ENCODE assay signal across 21 mouse cellular contexts in genomic region chr16:18460826-18461225, GRCm38 (mm10). TPM values are rescaled to one million over a fixed set of nuclear protein-coding genes. Genes with fewer than 3 reads are reported as not detected.
A peak's percentile ranks its signal among the peaks of the same experiment; 100 is the strongest.
DNase-seq lines count a peak whose midpoint lies in the region; ATAC-seq and TF ChIP-seq lines count a peak whose summit lies in the region.
"Had no signal": no experiment of that assay in that cellular context is flagged by ENCODE, and none has a peak within 500 bp of the region (broad histone marks: within the 10 kb centered on the region; RNA-seq: fewer than 3 reads in every experiment).

No protein-coding gene starts in this region.

- H3K27me3 ChIP-seq in heart, embryonic 15.5 days = no peaks in the 10 kb centered on the region
- H3K27me3 ChIP-seq in heart, adult 2 months (ENCODE audit: control insufficient read depth, insufficient read depth, low read length) = no peaks in the 10 kb centered on the region
- H3K27me3 ChIP-seq in midbrain, embryonic 13.5 days = 0 out of 2 replicates have a peak, but pooled peaks cover 4% of the 10 kb centered on the region
- H3K27me3 ChIP-seq in midbrain, embryonic 11.5 days (ENCODE audit: control insufficient read depth, insufficient read depth, low read length) = no peaks in the 10 kb centered on the region
- H3K27me3 ChIP-seq: CH12.LX; limb, embryonic 15.5 days; liver, embryonic 15.5 days had no signal

- H3K4me3 ChIP-seq in heart, embryonic 15.5 days = no peak overlapping the region
- H3K4me3 ChIP-seq in heart, adult 2 months = no peak overlapping the region
- no peak overlapping the region for H3K4me3 ChIP-seq in midbrain, embryonic 13.5 days (replicated peaks)
- no peak overlapping the region for H3K4me3 ChIP-seq in midbrain, embryonic 11.5 days (ENCODE audit: low read depth, low read length)
- H3K4me3 ChIP-seq: erythroblast, embryonic 14.5 days; hindbrain, embryonic 12.5 days; left cerebral cortex, adult 2 months; limb, embryonic 15.5 days; liver, embryonic 15.5 days; neural tube, embryonic 12.5 days had no signal

- 93% methylated on average over 3 of the region's 3 CpGs for WGBS in heart, embryonic 15.5 days
- 98% methylated on average over 3 of the region's 3 CpGs for WGBS in heart, adult 2 months
- 93% methylated on average over 3 of the region's 3 CpGs for WGBS in midbrain, embryonic 13.5 days
- WGBS in midbrain, embryonic 11.5 days = 92% methylated on average over 3 of the region's 3 CpGs

- no peak overlapping the region for H3K9ac ChIP-seq in heart, embryonic 15.5 days
- no peak overlapping the region for H3K9ac ChIP-seq in heart, adult 2 months (ENCODE audit: low read depth, low read length)
- H3K9ac ChIP-seq in midbrain, embryonic 13.5 days (replicated peaks) = 0 out of 2 replicates have a peak overlapping the region, but pooled peaks have one; percentile 50
- no peak overlapping the region for H3K9ac ChIP-seq in midbrain, embryonic 11.5 days (ENCODE audit: low read length)
- H3K9ac ChIP-seq: hindbrain, embryonic 12.5 days; limb, embryonic 15.5 days; liver, embryonic 15.5 days had no signal

- H3K79me2 ChIP-seq in heart, adult 2 months (replicated peaks; ENCODE audit: control insufficient read depth, insufficient read depth, low read length) = no peaks in the 10 kb centered on the region

- DNase-seq in heart, adult 2 months = no peak
- DNase-seq in midbrain, embryonic 11.5 days (ENCODE audit: low spot score, missing footprints) = no peak
- peak; percentile 37 for DNase-seq in thymus, postnatal 14 days
- no peak for DNase-seq in thymus, postnatal 25 days
- no peak for DNase-seq in kidney, adult 9 months
- DNase-seq: adrenal gland, adult 8-10 months; cerebellum, adult 11-12 months; kidney, adult 2 months; left cerebral cortex, postnatal 4 days; lung, postnatal 4 days; retina, postnatal 1 day; right cerebral cortex, postnatal 25 days had no signal

- peaks cover 29% of the 10 kb centered on the region for H3K4me1 ChIP-seq in heart, embryonic 15.5 days (replicated peaks)
- peaks cover 26% of the 10 kb centered on the region for H3K4me1 ChIP-seq in heart, adult 2 months (ENCODE audit: control insufficient read depth, insufficient read depth, low read length)
- peaks cover 27% of the 10 kb centered on the region for H3K4me1 ChIP-seq in midbrain, embryonic 13.5 days (replicated peaks)
- H3K4me1 ChIP-seq in midbrain, embryonic 11.5 days (ENCODE audit: control insufficient read depth, insufficient read depth, low read length) = peaks cover 17% of the 10 kb centered on the region

- no peak overlapping the region for H3K4me2 ChIP-seq in heart, embryonic 15.5 days
- H3K4me2 ChIP-seq in midbrain, embryonic 13.5 days (replicated peaks) = no peak overlapping the region
- no peak overlapping the region for H3K4me2 ChIP-seq in midbrain, embryonic 11.5 days

- peaks cover 10% of the 10 kb centered on the region; the same call in 1 of the 2 replicates for H3K36me3 ChIP-seq in heart, embryonic 15.5 days
- H3K36me3 ChIP-seq in heart, adult 2 months (ENCODE audit: control insufficient read depth, insufficient read depth, low read length) = no peaks in the 10 kb centered on the region
- peaks cover 3% of the 10 kb centered on the region; the same call in 1 of the 2 replicates for H3K36me3 ChIP-seq in midbrain, embryonic 13.5 days
- no peaks in the 10 kb centered on the region for H3K36me3 ChIP-seq in midbrain, embryonic 11.5 days (ENCODE audit: control insufficient read depth, insufficient read depth, low read length)
- H3K36me3 ChIP-seq: limb, embryonic 15.5 days; neural tube, embryonic 12.5 days had no signal

- TF ChIP-seq POLR2A in heart, adult 2 months (IDR thresholded peaks at IDR 0.05; ENCODE audit: insufficient read depth, low read depth, low read length) = no peak

- no peaks in the 10 kb centered on the region for H3K9me3 ChIP-seq in heart, embryonic 15.5 days (replicated peaks)
- no peaks in the 10 kb centered on the region for H3K9me3 ChIP-seq in midbrain, embryonic 13.5 days
- no peaks in the 10 kb centered on the region for H3K9me3 ChIP-seq in midbrain, embryonic 11.5 days (ENCODE audit: control insufficient read depth, low read length)
- H3K9me3 ChIP-seq: hindbrain, embryonic 12.5 days; limb, embryonic 15.5 days; liver, embryonic 15.5 days; neural tube, embryonic 12.5 days had no signal

- intact Hi-C loops in heart, adult 2 months (cut with DNase I) = no loop called here

- TF ChIP-seq EP300 in heart, adult 2 months (IDR thresholded peaks at IDR 0.05; ENCODE audit: insufficient read depth, low read depth, low read length) = no peak

- TF ChIP-seq CTCF in heart, adult 2 months (IDR thresholded peaks at IDR 0.05) = no peak

- no peak for ATAC-seq in heart, embryonic 15.5 days (replicated peaks; ENCODE audit: insufficient number of reproducible peaks, insufficient read depth, low FRiP score, low read depth)
- ATAC-seq in midbrain, embryonic 13.5 days = no peak
- ATAC-seq in midbrain, embryonic 11.5 days (ENCODE audit: low FRiP score) = no peak

- peak overlapping the region; percentile 37 for H3K27ac ChIP-seq in heart, embryonic 15.5 days
- no peak overlapping the region for H3K27ac ChIP-seq in heart, adult 2 months
- no peak overlapping the region for H3K27ac ChIP-seq in midbrain, embryonic 13.5 days
- no peak overlapping the region for H3K27ac ChIP-seq in midbrain, embryonic 11.5 days (ENCODE audit: low read depth, low read length)
- H3K27ac ChIP-seq: hindbrain, embryonic 12.5 days; left cerebral cortex, adult 2 months; limb, embryonic 15.5 days; liver, embryonic 15.5 days; neural tube, embryonic 12.5 days had no signal

RNA-seq across cellular contexts. Expression of gene Comt, which starts 34.2 kb away (rescaled TPM):
- polyA plus RNA-seq in heart, embryonic 15.5 days (2015; fragmentation: Nextera tagmentation; extraction: Ambion mirVana) = 113 and 129 TPM in 2 replicates
- total RNA-seq in heart, adult 2 months (2021) = 100 to 1,000 TPM; 139 to 150 TPM
- polyA plus RNA-seq in heart, adult 2 months (2012; rRNA removed) = 208 and 236 TPM in 2 replicates
- 75.7 and 78.8 TPM in 2 replicates for polyA plus RNA-seq in midbrain, embryonic 13.5 days (2015; fragmentation: Nextera tagmentation; extraction: Ambion mirVana)
- polyA plus RNA-seq in midbrain, embryonic 11.5 days (2014; fragmentation: Nextera tagmentation; extraction: Ambion mirVana) = 50.8 and 52.5 TPM in 2 replicates

RNA-seq across cellular contexts. Expression of gene Txnrd2, which starts 34.6 kb away (rescaled TPM):
- 35.3 and 37.7 TPM in 2 replicates for polyA plus RNA-seq in heart, embryonic 15.5 days (2015; fragmentation: Nextera tagmentation; extraction: Ambion mirVana)
- 10 to 100 TPM; 37.6 to 39.7 TPM for total RNA-seq in heart, adult 2 months (2021)
- polyA plus RNA-seq in heart, adult 2 months (2012; rRNA removed) = 35.1 and 36.1 TPM in 2 replicates
- polyA plus RNA-seq in midbrain, embryonic 13.5 days (2015; fragmentation: Nextera tagmentation; extraction: Ambion mirVana) = 25.9 and 28.6 TPM in 2 replicates
- 21.0 and 22.7 TPM in 2 replicates for polyA plus RNA-seq in midbrain, embryonic 11.5 days (2014; fragmentation: Nextera tagmentation; extraction: Ambion mirVana)

RNA-seq across cellular contexts. Expression of gene Gnb1l, which starts 37.7 kb away (rescaled TPM):
- polyA plus RNA-seq in heart, embryonic 15.5 days (2015; fragmentation: Nextera tagmentation; extraction: Ambion mirVana) = 9.3 and 11.2 TPM in 2 replicates
- total RNA-seq in heart, adult 2 months (2021) = 1 to 10 TPM; 5.3 to 7.4 TPM
- 5.5 and 8.5 TPM in 2 replicates for polyA plus RNA-seq in heart, adult 2 months (2012; rRNA removed)
- 12.9 and 16.0 TPM in 2 replicates for polyA plus RNA-seq in midbrain, embryonic 13.5 days (2015; fragmentation: Nextera tagmentation; extraction: Ambion mirVana)
- 10.3 and 12.9 TPM in 2 replicates for polyA plus RNA-seq in midbrain, embryonic 11.5 days (2014; fragmentation: Nextera tagmentation; extraction: Ambion mirVana)

RNA-seq across cellular contexts. Expression of gene Rtl10, which starts 37.9 kb away (rescaled TPM):
- polyA plus RNA-seq in heart, embryonic 15.5 days (2015; fragmentation: Nextera tagmentation; extraction: Ambion mirVana) = 1.8 and 2.7 TPM in 2 replicates
- total RNA-seq in heart, adult 2 months (2021) = 1 to 10 TPM; 3.4 to 3.9 TPM
- 3.1 and 3.4 TPM in 2 replicates for polyA plus RNA-seq in heart, adult 2 months (2012; rRNA removed)
- 3.9 and 4.5 TPM in 2 replicates for polyA plus RNA-seq in midbrain, embryonic 13.5 days (2015; fragmentation: Nextera tagmentation; extraction: Ambion mirVana)
- 2.0 and 2.1 TPM in 2 replicates for polyA plus RNA-seq in midbrain, embryonic 11.5 days (2014; fragmentation: Nextera tagmentation; extraction: Ambion mirVana)
